Mouse (Mus musculus) CD4-positive helper T cell, adult 2 months (primary cell): ENCODE measurements around the gene Creg2.
"Not testable (repeated sequence)": the region's sequence is repeated elsewhere in the genome, so short reads cannot be mapped to it uniquely, and the experiment has no call there.

ENCODE experiments used
- DNase-seq: peaks from one replicate; pipeline ENCODE4 v3.0.0-alpha.2; 2012; ENCODE audit warnings: low read depth, missing footprints, low spot score

Creg2 gene

DNA sequence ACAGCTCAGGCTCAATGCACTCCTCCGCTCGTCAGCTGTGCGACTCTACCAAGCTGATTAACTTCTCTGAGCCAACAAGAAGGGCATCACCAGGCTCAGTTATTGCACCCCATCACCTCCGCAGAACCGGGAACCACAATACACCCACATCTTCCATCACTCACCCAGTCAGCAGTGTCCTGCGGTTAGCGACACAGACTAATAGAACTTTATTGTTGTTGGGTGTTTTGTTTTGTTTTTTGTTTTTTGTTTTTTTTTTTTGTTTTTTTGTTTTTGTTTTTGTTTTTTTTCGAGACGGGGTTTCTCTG, at the start of gene Creg2:
Gene Creg2, minus strand, starts transcription at position 234 of the 308 bp plus-strand sequence.
- peak; percentile 59 for DNase-seq

DNA sequence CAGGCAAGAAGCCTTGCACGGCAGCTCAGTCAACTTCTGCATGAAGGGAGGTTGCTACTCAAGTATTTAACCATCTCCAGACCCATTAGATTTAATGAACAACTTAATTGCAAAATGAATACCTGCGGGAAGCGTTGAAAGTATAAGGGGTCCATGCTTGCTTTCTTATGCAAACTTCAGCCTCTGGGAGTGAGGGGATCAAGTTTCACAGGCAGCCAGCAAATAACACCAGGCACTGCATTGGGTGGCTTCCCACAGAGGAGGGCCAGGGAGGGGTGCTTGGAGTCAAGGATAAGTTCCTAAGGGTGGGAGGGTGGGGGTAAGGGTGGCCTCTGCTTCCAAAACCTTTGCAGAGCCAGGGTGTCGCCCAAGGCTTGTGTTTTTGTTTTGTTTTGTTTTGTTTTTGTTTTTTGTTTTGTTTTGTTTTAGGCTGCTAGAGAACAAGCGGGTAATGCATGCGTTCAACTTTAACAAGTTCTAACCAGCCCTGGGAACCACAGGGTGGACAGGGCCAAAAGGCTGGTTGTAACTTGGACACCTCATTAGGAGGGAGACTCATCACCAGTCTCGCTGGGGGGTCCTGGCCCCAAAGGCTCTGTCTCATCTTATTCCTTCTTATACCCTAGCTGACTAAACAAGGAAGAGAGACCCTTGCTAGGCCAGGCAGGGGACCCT, 49.5 kb upstream of the Creg2 start:
- no peak for DNase-seq

DNA sequence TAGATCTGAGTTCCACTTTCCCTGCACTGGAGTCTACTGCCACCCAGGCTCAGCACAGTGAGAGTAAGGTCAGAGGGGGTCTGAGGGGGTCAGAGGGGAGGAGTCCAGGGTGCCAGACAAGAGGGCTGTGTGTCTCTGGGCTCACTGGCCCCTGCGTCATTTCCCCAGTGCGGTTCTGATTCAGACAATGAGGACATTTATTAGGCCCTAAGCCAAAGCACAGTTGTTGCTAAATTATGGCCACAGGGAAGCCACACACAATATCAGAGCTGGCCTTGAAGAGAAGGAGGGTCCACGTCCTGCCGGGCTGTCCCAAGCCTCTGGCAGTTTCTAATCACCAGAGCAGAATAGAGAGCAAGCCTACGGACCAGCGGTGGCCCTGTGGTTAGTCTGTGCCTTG, 47.2 kb upstream of the Creg2 start:
- no peak for DNase-seq

DNA sequence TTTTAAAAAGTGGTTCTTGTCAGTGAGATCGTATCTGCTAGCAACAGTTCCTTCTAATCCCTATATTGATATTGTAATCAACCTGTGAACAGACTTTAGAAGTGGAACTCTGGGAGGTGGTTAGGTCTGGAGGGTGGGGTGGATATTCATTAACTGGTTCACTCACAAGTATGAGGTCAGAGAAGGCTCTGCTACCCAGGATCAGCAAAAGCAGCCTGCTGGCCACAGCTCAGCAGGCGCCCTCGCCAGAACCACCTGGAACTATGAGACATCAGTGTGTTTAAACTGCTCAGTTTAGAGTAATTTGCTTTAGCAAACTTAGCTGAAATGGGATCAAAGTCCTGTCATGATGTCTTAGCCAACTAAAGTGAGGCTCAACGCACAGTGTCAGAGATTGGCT, 43.9 kb upstream of the Creg2 start:
- no peak for DNase-seq

DNA sequence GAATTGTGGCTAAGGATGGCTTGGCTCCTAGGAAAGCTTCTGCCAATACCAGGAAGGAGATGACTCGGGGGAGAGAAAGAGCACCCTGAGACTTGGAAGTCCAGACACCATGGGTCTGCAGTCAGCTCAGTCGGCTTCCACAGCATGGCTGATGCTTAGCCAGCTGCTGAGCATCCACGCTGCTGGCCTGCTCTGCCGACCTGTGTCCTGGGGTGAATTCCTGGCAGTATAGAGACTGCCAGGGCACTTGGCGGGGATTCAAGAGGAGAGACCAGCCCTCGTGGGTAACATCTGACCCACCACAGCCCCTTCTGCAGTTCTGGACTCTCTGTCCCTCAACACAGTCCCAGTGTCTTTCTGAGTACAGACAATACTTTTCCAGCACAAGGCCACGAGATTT, 43.5 kb upstream of the Creg2 start:
- no peak for DNase-seq

DNA sequence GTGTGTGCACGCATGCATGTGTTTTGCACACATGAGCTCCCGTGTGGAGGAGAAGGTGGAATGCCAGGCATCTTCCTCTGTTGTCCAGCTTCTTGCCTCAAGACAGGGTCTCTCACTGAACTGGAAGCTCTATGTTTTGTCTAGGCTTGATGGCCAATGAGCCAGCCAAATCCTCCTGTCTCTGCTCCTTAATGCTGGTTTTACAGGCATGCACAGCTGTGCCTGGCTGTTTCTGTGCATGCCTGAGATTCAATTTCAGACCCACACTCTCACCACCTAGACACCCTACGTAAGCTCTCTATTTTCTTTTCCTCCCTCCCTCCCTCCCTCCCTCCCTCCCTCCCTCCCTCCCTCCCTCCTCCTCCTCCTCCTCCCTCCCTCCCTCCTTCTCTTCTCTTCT, 40.7 kb upstream of the Creg2 start:
- no peak for DNase-seq

DNA sequence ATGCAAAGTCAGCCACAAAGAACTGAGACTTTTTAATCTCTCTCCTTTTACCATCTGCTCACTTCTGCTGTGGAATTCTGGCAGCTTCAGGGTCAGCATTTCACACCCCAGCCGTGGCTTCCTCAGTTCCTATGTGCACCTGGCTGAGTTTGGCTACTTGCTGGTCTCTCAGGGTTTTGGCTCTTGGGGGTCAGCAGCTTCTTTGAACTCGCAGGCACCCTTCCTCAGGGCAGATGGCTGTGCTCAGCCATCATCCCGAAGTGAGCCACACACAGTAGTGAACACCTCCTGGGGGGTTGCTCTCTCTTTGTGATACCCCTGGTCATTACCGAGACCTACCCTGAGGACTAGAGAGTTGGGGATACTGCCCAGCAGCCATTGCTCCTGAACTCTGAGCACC, 39.8 kb upstream of the Creg2 start:
- no peak for DNase-seq

DNA sequence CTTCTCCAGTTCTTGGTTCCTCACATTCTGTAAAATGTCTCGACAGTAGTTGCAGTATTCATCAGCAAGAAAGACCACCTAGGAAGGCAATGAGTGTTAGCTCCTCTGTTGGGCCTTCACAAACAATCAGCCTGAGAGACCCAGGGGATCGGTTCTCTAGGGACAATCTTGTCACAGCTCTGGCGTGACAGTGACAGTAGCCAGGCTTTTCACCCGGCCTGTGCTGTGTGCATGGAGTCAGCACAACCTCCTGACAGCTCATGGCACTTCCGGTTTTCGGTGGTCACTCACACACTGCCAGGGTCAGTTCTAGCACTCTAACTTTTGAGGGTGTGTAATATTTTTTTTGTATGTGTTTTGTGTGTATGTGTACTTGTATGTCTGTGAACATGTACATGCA, 37.3 kb upstream of the Creg2 start:
- DNase-seq, result no peak

DNA sequence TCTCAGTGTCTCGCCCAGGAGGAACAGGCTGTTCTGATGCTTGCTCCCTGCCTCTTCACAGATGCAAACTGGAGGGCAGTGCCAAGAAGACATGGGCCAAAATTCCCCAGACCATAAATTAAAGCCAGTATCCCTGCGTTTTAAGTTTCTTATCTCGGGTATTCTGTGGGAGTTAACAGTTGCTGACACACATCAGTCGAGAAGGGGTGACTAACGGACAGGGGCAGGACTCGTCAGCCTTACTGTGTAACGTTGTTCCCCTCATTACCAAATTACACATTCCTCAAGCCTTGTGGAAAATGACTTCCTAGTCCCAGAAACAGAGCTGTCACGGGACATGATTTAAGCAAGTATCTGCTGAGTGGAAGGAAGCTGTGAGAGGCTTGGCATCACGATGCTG, 36.0 kb upstream of the Creg2 start:
- DNase-seq, result no peak

DNA sequence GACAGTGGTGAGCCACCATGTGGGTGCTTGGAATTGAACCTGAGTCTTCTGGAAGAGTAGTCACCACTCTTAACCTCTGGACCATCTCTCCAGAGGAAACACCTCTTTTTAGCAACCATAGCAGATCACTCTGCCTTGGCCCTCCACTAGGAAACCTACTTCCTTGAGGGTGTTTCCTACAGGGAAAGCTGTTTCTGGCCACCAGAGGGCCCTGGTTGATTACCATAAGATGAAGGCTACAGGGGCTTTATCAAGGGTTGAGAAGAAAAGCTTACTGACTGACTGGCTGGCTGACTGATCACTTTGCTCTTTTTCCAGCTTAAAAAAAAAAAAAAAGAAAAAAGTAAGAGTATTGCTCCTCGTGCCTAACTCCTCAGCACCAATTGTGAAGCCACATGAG, 34.6 kb upstream of the Creg2 start:
- peak; percentile 74 for DNase-seq

DNA sequence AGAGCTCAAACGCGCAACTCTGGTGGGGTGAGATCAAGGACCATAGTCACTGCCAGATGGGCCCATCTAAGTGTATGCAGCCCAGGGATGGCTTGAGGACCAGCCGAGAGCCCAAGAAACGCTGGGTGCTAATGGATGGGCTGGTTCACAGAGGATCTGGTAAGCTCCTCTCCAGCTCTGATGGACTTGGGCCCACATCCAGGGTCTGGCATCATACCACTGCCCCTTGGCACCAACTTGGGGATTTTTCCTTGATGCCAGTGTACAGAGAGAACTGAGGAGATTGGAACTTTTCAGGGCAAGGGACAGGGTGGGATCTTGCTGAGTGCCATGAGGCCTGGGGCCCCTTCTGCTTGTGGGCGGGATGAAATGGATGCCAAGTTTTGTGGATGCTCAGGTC, 30.4 kb upstream of the Creg2 start:
- no peak for DNase-seq

DNA sequence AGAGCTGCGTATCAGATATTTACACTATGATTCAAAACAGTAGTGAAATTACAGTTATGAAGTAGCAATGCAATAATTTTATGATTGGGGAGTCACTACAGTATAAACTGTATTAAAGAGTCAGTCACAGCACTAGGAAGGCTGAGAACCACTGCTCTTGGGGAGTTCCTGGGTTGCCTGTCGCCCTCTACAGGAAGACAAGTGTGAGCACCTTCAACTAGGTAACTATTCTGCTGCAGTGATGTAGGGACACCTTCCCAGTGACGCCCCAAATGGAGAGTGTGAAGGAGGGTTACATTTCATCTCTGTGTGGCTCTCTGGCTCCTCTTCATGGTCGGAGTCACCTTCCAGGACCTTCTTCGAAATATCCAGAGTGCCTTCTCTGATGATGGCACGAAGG, 29.3 kb upstream of the Creg2 start:
- DNase-seq, result peak; percentile 33

DNA sequence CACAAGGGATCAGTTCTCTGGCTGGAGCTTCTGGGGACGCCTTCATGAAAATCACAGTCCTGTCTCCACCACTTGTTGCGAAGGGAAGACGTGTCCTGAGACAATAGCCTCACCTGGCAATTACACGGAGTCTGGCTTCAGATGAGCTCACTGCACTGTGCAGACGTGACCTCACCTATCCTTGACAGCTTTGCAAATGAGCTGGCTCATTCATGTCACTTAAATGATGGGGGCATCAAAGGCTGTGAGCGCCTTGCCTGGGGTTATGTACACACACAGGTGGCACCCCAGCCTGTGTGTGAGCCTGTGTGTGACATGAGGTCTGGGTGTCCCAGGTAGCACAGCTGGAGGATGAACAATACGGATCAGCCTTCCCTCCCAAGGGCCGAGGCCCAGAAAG, 27.6 kb upstream of the Creg2 start:
- DNase-seq, result no peak

DNA sequence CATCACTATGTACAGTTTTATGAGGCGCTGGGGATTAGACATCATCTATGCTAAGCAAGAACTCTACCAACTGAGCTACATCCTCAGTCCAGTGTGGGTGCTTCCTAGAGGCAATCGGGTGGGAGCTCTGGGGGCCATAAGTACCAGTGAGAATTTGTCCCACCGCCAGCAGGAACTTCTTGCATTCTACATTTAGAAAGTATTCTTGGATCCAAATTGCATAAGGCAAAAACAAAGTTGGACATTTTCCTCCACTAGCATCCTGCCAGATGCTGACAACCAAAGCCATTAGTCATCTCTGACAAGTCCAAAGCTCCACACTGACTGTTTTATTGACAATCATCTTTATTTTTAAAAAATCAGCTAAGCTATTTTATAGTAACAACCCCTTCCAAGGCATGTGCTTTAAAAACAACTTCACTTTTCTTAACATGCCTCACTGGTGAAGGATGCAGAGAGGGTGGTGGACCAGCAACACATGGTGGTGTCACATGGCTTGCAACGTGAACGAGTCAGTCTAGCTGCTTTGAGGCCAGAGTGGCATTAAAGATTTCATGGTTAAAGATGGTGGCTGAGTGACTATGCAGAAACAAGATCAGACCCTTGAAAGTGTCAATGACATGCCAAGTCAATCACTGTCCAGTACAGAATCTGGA, 25.1 kb upstream of the Creg2 start:
- DNase-seq, result no peak

DNA sequence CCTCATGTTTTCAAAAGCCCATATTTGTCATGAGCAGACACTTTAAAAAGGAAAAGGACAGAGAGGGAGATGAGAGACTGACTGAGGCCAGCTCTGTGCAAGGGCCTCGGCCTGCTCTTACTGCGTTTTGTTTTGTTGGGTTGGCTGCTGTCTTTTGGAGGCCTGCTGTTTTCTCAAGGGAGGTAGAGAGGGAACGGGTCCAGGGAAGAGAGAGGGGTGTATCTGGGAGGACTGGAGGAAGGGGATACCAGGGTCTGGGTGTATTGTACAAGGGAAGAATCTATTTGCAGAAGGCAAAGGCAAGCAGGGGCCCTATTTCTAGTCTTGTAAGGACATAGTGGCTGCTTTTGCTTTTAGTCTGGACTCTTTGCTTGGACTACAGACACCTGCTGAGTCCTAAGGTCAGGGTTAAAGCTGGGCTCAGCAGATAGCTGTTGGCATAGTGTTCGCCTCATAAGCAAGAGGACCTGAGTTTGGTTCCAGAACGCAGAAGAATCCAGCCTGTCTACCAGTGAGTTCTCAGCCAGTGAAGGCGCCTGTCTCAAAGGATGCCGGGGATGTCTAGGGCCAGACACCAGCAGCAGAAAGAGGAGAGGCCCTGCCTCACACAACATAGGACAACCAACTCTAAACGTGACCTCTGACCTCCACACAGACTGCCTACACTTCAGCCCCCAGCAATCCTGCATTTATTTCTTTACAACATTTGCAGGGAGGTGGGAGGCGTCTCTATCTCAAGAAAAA, 21.3 kb upstream of the Creg2 start:
- DNase-seq, result no peak

DNA sequence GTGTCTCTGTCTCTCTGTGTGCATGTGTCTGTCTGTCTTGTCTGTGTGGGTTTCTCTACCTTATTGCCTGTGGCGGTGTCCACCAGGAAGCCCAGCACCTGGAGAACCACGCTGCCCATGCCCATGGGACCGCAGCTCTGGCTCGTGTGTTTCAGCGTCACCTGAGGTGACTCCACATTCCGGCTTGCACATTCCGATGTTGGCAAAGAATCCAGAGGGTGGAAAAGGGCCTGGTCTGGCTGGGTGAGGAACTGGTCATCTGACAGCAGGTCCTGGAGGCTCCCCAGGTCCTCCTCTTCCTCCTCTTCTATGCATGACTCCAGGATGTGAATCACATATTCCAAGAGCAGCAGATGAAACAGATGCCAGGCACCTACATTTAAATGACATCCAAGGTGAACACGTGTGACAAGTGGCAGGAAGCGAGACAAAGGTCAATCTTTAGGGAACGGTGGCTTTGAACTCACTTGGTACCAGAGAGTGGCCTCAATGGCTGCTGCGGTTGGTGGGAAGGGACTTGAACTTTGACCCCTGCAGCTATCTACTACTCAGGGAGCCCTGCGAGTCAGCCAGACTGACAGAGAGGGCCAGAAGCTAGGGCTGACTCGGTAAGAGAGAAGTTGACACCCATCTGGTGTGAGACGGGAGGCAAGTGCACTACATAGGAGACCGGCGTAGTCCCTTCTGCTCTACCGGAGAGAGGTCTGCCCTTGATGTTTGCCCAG, 19.1 kb upstream of the Creg2 start:
- no peak for DNase-seq

DNA sequence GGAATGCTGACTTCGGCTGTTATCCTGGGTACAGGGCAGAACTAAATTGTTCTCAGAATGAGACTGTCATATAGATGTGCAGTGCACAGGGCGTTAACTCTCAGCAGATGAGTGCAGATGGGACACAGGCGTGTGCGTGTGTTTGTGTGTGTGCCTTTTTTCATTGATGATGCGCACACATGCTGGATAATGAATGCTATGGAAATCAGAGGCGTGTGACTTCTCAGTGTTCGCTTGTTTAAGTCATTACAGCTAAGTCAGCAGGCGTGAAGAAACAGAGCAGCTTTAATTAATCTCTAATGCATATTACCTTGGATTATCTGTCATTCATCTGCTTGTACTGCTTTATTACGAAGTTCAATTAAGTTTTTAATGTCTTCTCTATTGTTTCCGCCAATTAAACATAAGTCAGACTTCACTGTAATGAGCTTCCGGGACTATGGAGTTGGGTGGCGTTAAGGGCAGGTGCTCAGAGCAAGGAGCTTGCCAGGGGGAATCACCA, 15.5 kb upstream of the Creg2 start:
- DNase-seq, result no peak

DNA sequence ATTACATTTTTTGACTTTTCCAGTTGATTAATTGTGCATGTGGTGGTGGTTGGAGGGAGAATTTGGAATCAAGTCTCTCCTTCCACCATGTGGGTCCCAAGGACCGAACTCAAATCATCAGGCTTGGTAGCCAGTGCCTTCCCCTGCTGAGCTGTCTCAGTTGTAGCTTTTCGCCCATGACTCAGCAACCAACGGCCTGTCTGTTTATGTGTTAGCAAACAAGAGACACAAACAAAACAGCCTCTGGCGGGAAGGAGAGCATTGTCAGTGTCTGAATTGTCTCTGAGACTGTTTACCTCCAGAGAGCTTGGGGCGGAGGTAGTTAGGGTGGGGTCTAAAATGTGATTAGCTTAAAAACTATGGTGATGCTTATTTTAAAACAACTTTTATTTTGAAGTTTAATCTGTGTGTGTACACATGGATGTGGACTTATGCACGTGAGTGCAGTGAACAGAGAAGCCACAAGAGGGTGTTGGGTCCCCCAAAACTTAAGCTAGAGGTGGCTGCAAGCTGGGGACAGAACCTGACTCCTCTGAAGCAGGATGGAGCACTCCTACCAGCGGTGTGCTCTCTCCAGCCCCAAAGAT, 12.9 kb upstream of the Creg2 start:
- no peak for DNase-seq

DNA sequence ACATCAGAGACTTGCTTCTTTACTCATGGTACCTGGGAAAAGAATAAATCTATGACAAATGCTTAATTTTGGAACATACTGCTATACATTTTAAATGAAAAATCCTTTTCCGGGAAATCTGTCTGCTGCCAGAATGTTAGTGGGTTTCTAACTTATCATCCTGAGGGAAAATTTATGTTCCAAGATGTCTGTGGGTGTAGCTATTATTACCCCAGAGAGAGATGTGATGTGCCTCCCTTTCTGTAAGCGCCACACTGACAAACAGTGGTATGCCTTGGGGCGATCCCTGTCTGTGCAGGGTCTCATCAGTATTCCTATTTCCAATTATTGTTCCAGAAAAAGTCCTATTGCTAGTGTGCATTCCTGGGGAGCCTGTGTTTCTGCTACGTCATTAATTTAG, 11.8 kb upstream of the Creg2 start:
- no peak for DNase-seq

DNA sequence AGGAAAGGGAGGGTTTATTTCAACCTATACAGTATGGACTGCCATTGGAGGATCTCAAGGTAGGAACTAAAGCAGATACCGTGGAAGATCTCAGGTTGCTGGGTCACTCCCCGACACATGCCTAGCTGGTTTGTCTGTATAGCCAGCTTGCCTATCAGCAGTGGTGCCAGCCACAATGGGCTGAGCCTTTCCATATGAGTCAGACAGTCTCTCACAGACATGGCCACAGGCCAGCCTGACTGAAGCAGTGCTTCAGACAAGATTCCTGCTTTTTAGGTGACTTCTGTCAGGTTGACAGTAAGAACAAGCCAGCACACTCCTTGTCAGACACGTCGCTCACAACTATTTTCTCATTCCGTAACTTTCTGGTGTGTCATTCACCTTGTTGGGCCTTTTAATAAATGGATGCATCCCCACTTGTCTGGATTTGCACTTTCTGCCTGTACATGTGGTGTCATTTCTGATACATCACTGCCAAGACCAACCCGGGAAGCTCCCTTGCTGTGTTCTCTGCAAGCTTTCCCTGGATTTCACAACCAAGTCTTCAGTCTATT, 5.8 kb upstream of the Creg2 start:
- DNase-seq, result no peak

DNA sequence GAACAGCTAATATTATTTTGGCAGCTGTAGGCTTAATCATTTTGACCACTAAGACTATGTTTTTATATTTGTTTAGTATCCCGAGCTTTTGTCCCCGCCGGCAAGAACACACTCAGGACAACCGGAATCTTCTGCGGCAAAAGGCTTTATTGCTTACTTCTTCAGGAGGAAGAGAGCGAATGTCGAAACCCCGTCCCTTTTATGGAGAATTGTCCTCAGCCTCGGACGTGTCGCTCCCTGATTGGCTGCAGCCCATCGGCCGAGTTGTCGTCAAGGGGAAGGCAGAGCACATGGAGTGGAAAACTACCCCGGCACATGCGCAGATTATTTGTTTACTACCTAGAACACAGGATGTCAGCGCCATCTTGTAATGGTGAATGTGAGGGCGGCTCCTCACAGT, 3.6 kb upstream of the Creg2 start:
- not testable (repeated sequence) for DNase-seq

DNA sequence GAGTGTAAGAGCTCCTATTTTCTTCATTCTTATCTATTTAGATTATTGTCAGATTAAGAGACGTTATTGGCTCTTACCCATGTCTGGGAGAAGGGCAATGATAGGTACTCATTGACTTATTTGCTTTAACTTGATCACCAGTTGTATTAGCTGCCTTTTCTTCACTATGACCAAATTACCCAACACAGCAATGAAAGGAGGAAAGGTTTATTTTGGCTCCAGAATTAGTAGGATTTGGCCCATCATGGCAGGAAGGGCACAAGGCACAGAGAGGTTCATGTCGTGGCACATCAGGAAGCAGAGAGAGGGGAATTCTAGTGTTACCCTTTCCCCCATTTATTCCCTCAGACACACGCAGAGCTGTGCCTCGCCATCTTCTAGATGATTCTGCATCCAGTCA, 1.8 kb upstream of the Creg2 start:
- no peak for DNase-seq
